Mouse (Mus musculus) frontal cortex, adult (tissue): ENCODE data around the gene Tpd52l2.

ENCODE experiments used
- ATAC-seq: cut with Nextera tagmentation; 2 replicates; pipeline ENCODE4 v1.9.2; 2017; ENCODE audit warnings: mild to moderate bottlenecking, moderate library complexity, mixed read lengths; ENCODE audit not compliant: low TSS enrichment

The Tpd52l2 gene

DNA sequence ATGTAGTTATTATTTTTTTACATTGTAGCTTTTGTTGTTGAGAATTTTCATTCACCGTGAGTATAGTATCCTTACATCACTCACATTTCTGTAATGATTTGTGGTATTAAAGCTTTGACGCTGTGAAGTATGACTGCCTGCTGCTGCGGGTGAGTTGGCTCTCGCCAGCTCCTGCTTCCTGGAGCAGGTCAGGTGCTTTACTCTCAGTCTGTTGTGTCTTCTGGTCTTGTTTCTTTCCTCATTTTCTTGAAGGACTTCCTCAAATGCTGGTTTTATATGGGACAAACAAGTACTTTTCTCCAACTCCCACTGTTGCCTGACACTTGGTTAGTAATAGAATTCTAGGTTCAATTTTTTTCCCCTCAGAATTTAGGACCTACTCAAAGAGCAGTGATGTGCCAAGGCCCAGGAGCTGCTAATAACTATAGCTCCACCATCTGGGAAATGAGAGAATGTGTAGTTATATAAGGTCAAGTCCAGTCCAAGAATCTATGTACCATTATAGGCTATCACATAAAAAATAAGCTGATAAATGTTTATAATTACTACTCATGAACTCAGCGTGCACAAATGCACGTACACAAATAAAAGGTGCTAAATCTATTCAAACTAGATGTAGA, 44.9 kb downstream of the Tpd52l2 start:
- ATAC-seq, result no peak

DNA sequence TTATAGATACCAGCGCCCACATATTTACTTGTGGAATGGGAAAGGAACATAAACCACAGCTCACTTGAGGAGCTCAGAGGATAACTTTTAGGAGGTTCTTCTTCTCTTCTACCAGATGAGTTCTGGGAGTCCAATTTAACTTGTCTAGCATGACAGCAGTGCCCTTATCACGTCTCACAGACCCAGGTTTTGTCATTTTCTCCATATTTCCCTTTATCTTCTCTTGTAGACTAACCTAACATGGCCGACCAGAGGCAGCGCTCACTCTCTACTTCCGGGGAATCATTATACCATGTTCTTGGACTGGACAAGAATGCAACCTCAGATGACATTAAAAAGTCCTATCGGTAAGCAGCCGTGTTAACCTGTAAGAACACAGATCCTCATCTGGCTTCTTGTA, 49.2 kb downstream of the Tpd52l2 start:
- ATAC-seq, result no peak

DNA sequence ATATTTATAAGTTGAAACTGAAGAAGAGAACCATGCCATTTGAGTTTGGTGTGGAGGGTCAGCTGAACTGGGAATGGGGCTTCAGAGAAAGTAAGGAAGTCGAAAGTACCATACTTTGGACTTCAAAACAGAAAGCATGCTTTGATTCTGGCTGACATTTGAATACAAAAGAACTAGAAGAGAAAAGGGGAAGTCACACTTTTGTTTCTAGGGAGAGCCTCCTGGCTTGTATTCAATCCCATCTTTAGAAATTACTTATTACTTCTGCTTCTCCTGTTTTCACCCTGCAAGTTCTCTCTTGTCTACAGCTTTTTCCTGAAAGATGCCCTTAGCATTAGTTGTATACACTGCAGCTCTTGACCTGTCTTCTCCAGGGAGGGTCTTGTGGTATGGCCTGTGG, 51.3 kb downstream of the Tpd52l2 start:
- no peak for ATAC-seq

DNA sequence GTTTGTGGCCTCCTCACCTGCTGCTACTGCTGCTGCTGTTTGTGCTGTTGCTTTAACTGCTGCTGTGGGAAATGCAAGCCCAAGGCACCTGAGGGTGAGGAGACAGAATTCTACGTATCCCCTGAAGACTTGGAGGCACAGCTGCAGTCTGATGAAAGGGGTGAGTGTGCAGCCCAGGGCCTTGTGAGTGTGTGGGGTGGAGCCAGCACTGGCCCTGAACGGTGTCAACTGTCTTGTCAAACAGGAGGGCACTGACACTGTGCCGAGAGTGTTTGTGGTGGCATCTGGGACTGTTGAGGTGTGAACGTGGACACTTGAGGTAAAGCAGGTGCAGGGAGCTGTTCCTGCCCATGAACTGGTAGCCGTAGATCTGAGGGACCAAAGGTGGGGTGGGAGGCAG, 51.7 kb downstream of the Tpd52l2 start:
- ATAC-seq, result no peak

DNA sequence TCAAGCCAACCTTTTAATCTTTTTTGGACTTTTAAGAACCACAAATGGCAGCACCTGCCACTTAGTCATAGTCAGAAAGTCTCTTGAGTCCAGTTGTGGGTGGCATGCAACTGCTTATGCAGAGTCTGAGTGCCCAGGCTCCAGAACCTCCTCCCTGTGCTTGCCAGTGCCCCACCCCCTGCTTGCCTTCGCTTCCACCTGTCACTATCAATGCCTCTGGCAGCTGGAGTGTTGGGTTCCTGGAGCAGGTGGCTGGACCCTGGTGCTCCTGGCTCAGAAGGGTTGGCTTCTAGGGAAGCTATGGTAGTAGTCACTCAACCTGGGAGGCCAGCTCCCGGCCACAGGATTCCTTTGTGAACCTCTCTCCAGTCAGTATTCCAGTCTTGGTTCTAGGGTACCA, 53.3 kb downstream of the Tpd52l2 start:
- ATAC-seq, result no peak

DNA sequence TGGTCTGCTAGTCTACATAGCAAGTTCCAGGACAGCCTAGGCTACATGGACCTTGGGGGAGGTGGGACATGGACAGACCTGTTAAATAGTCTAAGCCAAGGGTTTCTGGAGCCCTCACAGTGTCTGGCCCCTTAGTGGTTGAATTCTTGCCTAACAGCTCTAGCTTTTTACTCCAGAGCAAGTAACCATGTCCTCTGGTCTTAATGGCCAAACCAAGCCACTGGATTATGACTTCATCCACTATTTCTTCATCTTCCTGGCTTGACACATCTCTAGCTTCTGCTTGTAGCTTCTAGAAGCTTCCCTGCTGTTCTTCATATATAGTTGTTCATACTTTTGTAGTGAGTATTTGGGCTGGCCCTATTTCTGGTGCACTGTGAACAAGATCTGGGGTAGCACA, 56.8 kb downstream of the Tpd52l2 start:
- ATAC-seq, result no peak

DNA sequence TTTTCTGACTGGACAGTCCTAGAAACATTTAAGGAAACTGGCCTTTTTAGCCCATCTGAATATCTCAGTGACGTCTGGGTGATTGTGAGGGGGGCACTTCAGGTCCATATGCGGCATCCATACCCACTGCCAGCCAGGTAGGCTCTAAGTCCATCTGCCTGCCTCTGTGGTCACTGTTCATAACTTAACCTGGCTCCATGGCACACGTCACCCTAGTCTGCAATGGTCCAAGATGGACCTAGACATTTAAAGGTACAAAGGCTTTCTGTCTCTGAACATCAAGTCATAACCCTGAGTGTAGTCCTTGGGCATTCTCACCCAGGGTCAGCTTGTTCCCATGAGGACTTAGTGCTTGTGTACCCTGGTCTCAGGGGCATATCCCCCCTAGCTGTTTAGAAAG, 70.4 kb downstream of the Tpd52l2 start:
- no peak for ATAC-seq
